Mouse (Mus musculus): ENCODE measurements around the gene Tnfrsf26. TPM values are rescaled to one million over a fixed set of nuclear protein-coding genes. Genes with fewer than 3 reads are reported as not detected.

The Tnfrsf26 gene
- total RNA-seq, 1 experiment from 2014 or later: 1.4 TPM

GRCm38 (mm10) chr7:143599428-143600230, 28.9 kb downstream of the Tnfrsf26 start, which contains the start of gene Cars:
Gene Cars (minus strand): TSS chr7:143600090.
- peak; percentile 94 for DNase-seq

GRCm38 (mm10) chr7:143594865-143595264, 33.7 kb downstream of the Tnfrsf26 start:
- no peak for DNase-seq

GRCm38 (mm10) chr7:143592255-143592654, 36.3 kb downstream of the Tnfrsf26 start:
- DNase-seq: no peak

- DNase-seq: peak; percentile 13
Observed at GRCm38 (mm10) chr7:143588006-143588405, 40.5 kb downstream of the Tnfrsf26 start.

GRCm38 (mm10) chr7:143587586-143587985, 40.9 kb downstream of the Tnfrsf26 start:
- DNase-seq: no peak

GRCm38 (mm10) chr7:143583956-143584355, 44.6 kb downstream of the Tnfrsf26 start:
- peak; percentile 81 for DNase-seq

- no peak for DNase-seq
Observed at GRCm38 (mm10) chr7:143583025-143583424, 45.5 kb downstream of the Tnfrsf26 start.

GRCm38 (mm10) chr7:143575751-143576150, 52.8 kb downstream of the Tnfrsf26 start:
- no peak for DNase-seq

GRCm38 (mm10) chr7:143565648-143566039, 62.9 kb downstream of the Tnfrsf26 start:
- no peak for DNase-seq

- no peak for DNase-seq
Observed at GRCm38 (mm10) chr7:143565015-143565647, 63.4 kb downstream of the Tnfrsf26 start.

GRCm38 (mm10) chr7:143563787-143564186, 64.7 kb downstream of the Tnfrsf26 start:
- no peak for DNase-seq

Small RNA genes within 50 kb of the gene (microRNA-seq; reads per million reads assigned to microRNA genes)
- 0 to 0.71 reads per million in 2 experiments for gene Mir7064

Other genes starting within 250 kb of the Tnfrsf26 start
- 669 and 905 TPM in 2 replicates for gene Cdkn1c, start 167.7 kb downstream of the Tnfrsf26 start, total RNA-seq (2021)
- gene Slc22a18, start 155.0 kb downstream of the Tnfrsf26 start, total RNA-seq (2021): 1.2 and 1.4 TPM in 2 replicates
- 1.8 and 2.7 TPM in 2 replicates for gene Phlda2, start 125.6 kb downstream of the Tnfrsf26 start, total RNA-seq (2021)
- 117 and 135 TPM in 2 replicates for gene Nap1l4, start 79.6 kb downstream of the Tnfrsf26 start, total RNA-seq (2021)
- gene Cars, start 28.6 kb downstream of the Tnfrsf26 start, total RNA-seq (2021): 47.3 and 74.9 TPM in 2 replicates
- 4.4 and 6.5 TPM in 2 replicates for gene Tnfrsf22, start 20.9 kb upstream of the Tnfrsf26 start, total RNA-seq (2021)
- 1.4 and 2.7 TPM in 2 replicates for gene Tnfrsf23, start 57.1 kb upstream of the Tnfrsf26 start, total RNA-seq (2021)
- 22.8 and 37.0 TPM in 2 replicates for gene Osbpl5, start 128.3 kb upstream of the Tnfrsf26 start, total RNA-seq (2021)
- 0.27 and 0.67 TPM in 2 replicates for gene Mrgprg, start 138.3 kb upstream of the Tnfrsf26 start, total RNA-seq (2021)
- gene Mrgpre, start 155.8 kb upstream of the Tnfrsf26 start, total RNA-seq (2021): 1.4 and 2.0 TPM in 2 replicates
- gene Nadsyn1, start 194.1 kb upstream of the Tnfrsf26 start, total RNA-seq (2021): 16.7 and 21.7 TPM in 2 replicates
- gene Dhcr7, start 194.4 kb upstream of the Tnfrsf26 start, total RNA-seq (2021): 1,142 and 1,301 TPM in 2 replicates
- gene Gm498, start 238.1 kb upstream of the Tnfrsf26 start, total RNA-seq (2021): not detected in 2 replicates